Mouse (Mus musculus): ENCODE data around the gene Defb19.

Defb19 gene

GRCm38 (mm10) chr2:152580612-152581011, 500 bp upstream of the Defb19 start:
- no peak for DNase-seq

GRCm38 (mm10) chr2:152573484-152573883, 6.6 kb downstream of the Defb19 start:
- DNase-seq: no peak

GRCm38 (mm10) chr2:152572114-152572794, 7.9 kb downstream of the Defb19 start, which contains the start of gene Defb21:
Gene Defb21 (plus strand): TSS chr2:152572744.
- DNase-seq: no peak

- DNase-seq: no peak
Observed at GRCm38 (mm10) chr2:152570313-152570712, 9.8 kb downstream of the Defb19 start.

- DNase-seq: no peak
Observed at GRCm38 (mm10) chr2:152569881-152570280, 10.2 kb downstream of the Defb19 start.

GRCm38 (mm10) chr2:152569038-152569437, 11.1 kb downstream of the Defb19 start, which contains the start of gene Gm17416:
Gene Gm17416 (plus strand): TSS chr2:152569338.
- no peak for DNase-seq

- DNase-seq: no peak
Observed at GRCm38 (mm10) chr2:152556655-152557054, 23.5 kb downstream of the Defb19 start.

GRCm38 (mm10) chr2:152553774-152554423, 26.2 kb downstream of the Defb19 start:
- DNase-seq: peak; percentile 8

GRCm38 (mm10) chr2:152548124-152548523, 32.0 kb downstream of the Defb19 start:
- no peak for DNase-seq

- peak; percentile 19 for DNase-seq
Observed at GRCm38 (mm10) chr2:152544691-152545090, 35.4 kb downstream of the Defb19 start.

GRCm38 (mm10) chr2:152543478-152543877, 36.6 kb downstream of the Defb19 start:
- no peak for DNase-seq

GRCm38 (mm10) chr2:152542897-152543296, 37.2 kb downstream of the Defb19 start:
- DNase-seq: no peak

- no peak for DNase-seq
Observed at GRCm38 (mm10) chr2:152541979-152542378, 38.1 kb downstream of the Defb19 start.

- DNase-seq: no peak
Observed at GRCm38 (mm10) chr2:152539944-152540710, 40.0 kb downstream of the Defb19 start, which contains the start of gene Defb29. Gene Defb29 (minus strand): TSS chr2:152540098.
